Mouse (Mus musculus): ENCODE results near the gene Nupl1.

- TF ChIP-seq CTCF (IDR thresholded peaks at IDR 0.05; ENCODE audit: insufficient read depth, low read length): no peak
- no peak for TF ChIP-seq POLR2A (IDR thresholded peaks at IDR 0.05; ENCODE audit: borderline replicate concordance, extremely low read depth, low read depth, low read length)
Measured at GRCm38 (mm10) chr14:60250366-60250765, 865 bp downstream of the Nupl1 start.

Data from lung, adult 2 months (tissue).